Mouse (Mus musculus): ENCODE results near the gene Sp6. TPM values are rescaled to one million over a fixed set of nuclear protein-coding genes. Genes with fewer than 3 reads are reported as not detected.

Gene Sp6
- polyA plus RNA-seq, 1 experiment from 2014 or later: 22.0 TPM

DNA sequence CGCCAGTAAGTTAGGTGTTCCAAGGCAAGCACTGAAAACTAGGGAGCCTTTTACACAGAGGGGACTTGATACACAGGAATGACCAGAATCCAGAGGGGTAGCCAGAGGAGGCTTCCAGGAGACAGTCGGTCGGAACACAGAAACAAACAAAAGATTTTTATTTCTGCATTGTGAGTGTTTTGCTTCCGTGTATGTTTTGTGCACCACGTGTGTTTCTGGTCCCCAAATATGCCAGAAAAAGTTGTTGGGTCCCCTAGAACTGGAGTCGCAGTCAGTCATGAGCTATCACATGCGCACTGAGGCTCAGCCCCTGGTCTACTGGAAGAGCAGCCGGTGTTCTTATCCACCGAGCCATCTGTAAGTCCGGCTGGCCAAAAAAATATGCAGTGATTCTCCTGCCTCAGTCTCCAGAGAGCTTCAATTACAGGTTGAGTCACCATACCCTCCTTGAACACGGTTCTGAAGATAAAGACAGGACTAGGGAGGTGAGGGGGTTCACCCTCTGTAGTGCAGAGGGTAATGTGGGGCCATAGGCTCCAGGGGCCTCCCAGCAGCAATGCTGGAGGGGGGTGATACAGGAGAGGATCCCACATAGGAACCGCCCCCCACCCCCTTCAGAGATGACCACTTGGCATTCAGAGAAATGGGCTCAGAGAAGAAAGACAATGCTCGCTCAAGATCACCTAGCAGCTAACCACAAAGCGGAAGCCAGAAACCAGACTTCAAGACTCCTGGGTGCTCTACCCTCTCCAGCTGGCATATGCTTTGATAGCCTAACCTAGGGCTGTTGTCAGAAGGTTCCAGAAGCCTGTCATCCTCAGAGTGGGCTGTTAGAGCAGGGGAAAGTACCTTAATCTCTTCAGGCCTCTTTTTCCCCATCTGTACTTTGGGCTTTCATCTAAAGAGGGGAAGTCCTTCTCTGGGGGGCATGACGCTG is 17.1 kb upstream of the Sp6 start:
- no peaks in the 10 kb centered on the region for H3K27me3 ChIP-seq (ENCODE audit: control insufficient read depth, insufficient read depth, low read length)
- H3K4me1 ChIP-seq (replicated peaks; ENCODE audit: control insufficient read depth, insufficient read depth): no peaks in the 10 kb centered on the region
- no peak for TF ChIP-seq CTCF (IDR thresholded peaks at IDR 0.05; ENCODE audit: low read depth)
- TF ChIP-seq EP300 (optimal IDR thresholded peaks at IDR 0.05): no peak
- no peaks in the 10 kb centered on the region for H3K36me3 ChIP-seq (ENCODE audit: control insufficient read depth, insufficient read depth, low read length)
- H3K4me3 ChIP-seq (ENCODE audit: low read depth, low read length): no peak overlapping the region
- no peak overlapping the region for H3K27ac ChIP-seq (replicated peaks)
- DNase-seq (ENCODE audit: low spot score) (no peak), ATAC-seq (ENCODE audit: low FRiP score, low TSS enrichment) (no peak)
- H3K4me2 ChIP-seq (replicated peaks; ENCODE audit: low read depth): no peak overlapping the region
- no peak overlapping the region for H3K9ac ChIP-seq (ENCODE audit: low read length)
- WGBS: 80% methylated on average over 15 of the region's 15 CpGs
- H3K9me3 ChIP-seq (ENCODE audit: control insufficient read depth, low read length): no peaks in the 10 kb centered on the region

DNA sequence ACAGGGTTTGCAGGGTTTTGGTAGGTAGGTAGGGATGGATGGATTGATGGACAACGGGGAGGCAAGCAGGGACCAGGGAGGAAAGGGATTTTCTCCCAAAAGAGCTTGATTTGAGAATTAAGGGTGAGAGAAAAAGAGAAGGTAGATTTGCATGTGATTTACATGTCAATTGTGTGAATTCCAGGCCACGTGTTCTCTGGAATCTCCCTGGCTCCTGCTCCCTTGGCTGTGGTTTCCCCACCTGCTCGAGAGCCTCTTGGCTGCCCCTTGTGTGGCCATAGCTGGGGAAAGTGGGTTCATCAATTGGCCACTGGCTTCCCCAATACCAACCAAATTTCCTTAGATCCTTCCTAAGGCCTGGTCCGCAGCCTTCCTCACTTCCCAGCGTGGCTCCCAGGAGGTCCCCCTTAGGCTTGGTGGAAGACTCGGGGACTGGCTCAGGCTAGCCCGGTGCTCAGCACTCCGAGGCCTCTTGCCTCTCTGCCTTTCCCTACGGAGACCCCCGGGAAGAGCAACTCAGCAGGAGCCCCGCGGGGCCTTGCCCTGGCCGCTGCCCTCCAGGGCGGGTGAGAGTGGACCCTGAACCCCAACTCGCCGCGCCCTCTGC is 16.3 kb upstream of the Sp6 start:
- Histone ChIP-seq H3K4me3 (ENCODE audit: low read depth, low read length) (peak overlapping the region; percentile 28; the same call in 1 of the 2 replicates), H3K27ac (replicated peaks) (0 out of 2 replicates have a peak overlapping the region, but pooled peaks have one; percentile 24), H3K4me2 (replicated peaks; ENCODE audit: low read depth) (peak overlapping the region; percentile 57), H3K36me3 (ENCODE audit: control insufficient read depth, insufficient read depth, low read length) (no peaks in the 10 kb centered on the region), H3K4me1 (replicated peaks; ENCODE audit: control insufficient read depth, insufficient read depth) (no peaks in the 10 kb centered on the region), H3K9ac (ENCODE audit: low read length) (peak overlapping the region; percentile 65), H3K9me3 (ENCODE audit: control insufficient read depth, low read length) (no peaks in the 10 kb centered on the region), H3K27me3 (ENCODE audit: control insufficient read depth, insufficient read depth, low read length) (no peaks in the 10 kb centered on the region)
- no peak for TF ChIP-seq CTCF (IDR thresholded peaks at IDR 0.05; ENCODE audit: low read depth)
- no peak for TF ChIP-seq EP300 (optimal IDR thresholded peaks at IDR 0.05)
- WGBS: 28% methylated on average over 14 of the region's 17 CpGs
- ATAC-seq (ENCODE audit: low FRiP score, low TSS enrichment): peak; percentile 11
- DNase-seq (ENCODE audit: low spot score): no peak

DNA sequence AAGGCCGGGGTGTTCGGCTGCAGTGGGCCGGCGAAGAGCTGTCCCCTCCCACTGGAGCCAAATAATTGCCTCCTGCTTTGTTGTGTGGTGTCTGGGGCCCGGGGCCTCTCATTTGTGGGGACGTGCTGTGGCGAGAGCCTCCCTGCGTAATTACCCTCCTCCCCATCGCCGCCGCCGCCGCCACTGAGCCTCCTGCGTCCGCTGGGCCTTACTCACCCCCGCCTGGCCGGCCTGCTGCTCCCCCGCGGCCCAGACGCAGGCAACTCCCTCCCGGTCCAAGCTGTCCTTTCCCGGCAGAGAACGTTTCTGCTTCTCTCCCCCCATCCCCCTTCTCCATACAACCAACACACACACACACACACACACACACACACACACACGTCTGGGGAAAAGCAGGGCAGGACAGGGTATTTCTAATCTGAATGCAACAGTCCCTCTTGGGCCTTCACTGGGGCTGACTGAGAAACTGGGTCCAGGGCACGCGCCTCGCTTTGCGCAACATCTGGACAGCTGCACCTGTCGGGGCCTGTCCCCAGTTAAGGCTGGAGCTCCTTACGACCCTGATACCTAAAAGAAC is 15.7 kb upstream of the Sp6 start:
- no peak for TF ChIP-seq CTCF (IDR thresholded peaks at IDR 0.05; ENCODE audit: low read depth)
- no peak for TF ChIP-seq EP300 (optimal IDR thresholded peaks at IDR 0.05)
- H3K36me3 ChIP-seq (ENCODE audit: control insufficient read depth, insufficient read depth, low read length): no peaks in the 10 kb centered on the region
- H3K4me3 ChIP-seq (ENCODE audit: low read depth, low read length): peak overlapping the region; percentile 28
- peak overlapping the region; percentile 57 for H3K4me2 ChIP-seq (replicated peaks; ENCODE audit: low read depth)
- no peaks in the 10 kb centered on the region for H3K4me1 ChIP-seq (replicated peaks; ENCODE audit: control insufficient read depth, insufficient read depth)
- 0 out of 2 replicates have a peak overlapping the region, but pooled peaks have one; percentile 24 for H3K27ac ChIP-seq (replicated peaks)
- H3K9me3 ChIP-seq (ENCODE audit: control insufficient read depth, low read length): no peaks in the 10 kb centered on the region
- peak; percentile 28 for ATAC-seq (ENCODE audit: low FRiP score, low TSS enrichment)
- WGBS: 15% methylated on average over 25 of the region's 30 CpGs
- peak overlapping the region; percentile 65 for H3K9ac ChIP-seq (ENCODE audit: low read length)
- no peaks in the 10 kb centered on the region for H3K27me3 ChIP-seq (ENCODE audit: control insufficient read depth, insufficient read depth, low read length)
- peak; percentile 54 for DNase-seq (ENCODE audit: low spot score)

GRCm38 (mm10) chr11:97003170-97003569 is 10.0 kb upstream of the Sp6 start:
- Histone ChIP-seq H3K9me3 (ENCODE audit: control insufficient read depth, low read length) (no peaks in the 10 kb centered on the region), H3K27me3 (ENCODE audit: control insufficient read depth, insufficient read depth, low read length) (no peaks in the 10 kb centered on the region), H3K4me3 (ENCODE audit: low read depth, low read length) (no peak overlapping the region), H3K27ac (replicated peaks) (no peak overlapping the region), H3K36me3 (ENCODE audit: control insufficient read depth, insufficient read depth, low read length) (no peaks in the 10 kb centered on the region), H3K4me1 (replicated peaks; ENCODE audit: control insufficient read depth, insufficient read depth) (no peaks in the 10 kb centered on the region), H3K9ac (ENCODE audit: low read length) (no peak overlapping the region), H3K4me2 (replicated peaks; ENCODE audit: low read depth) (no peak overlapping the region)
- TF ChIP-seq CTCF (IDR thresholded peaks at IDR 0.05; ENCODE audit: low read depth) (no peak), EP300 (optimal IDR thresholded peaks at IDR 0.05) (no peak)
- WGBS: 29% methylated on average over 5 of the region's 5 CpGs
- DNase-seq (ENCODE audit: low spot score) (no peak), ATAC-seq (ENCODE audit: low FRiP score, low TSS enrichment) (no peak)

GRCm38 (mm10) chr11:97007093-97007794 is 6.0 kb upstream of the Sp6 start:
- H3K9ac ChIP-seq (ENCODE audit: low read length): no peak overlapping the region
- H3K27me3 ChIP-seq (ENCODE audit: control insufficient read depth, insufficient read depth, low read length): no peaks in the 10 kb centered on the region
- no peak for DNase-seq (ENCODE audit: low spot score)
- ATAC-seq (ENCODE audit: low FRiP score, low TSS enrichment): no peak
- H3K4me2 ChIP-seq (replicated peaks; ENCODE audit: low read depth): no peak overlapping the region
- no peaks in the 10 kb centered on the region for H3K9me3 ChIP-seq (ENCODE audit: control insufficient read depth, low read length)
- 54% methylated on average over 9 of the region's 9 CpGs for WGBS
- H3K36me3 ChIP-seq (ENCODE audit: control insufficient read depth, insufficient read depth, low read length): no peaks in the 10 kb centered on the region
- H3K27ac ChIP-seq (replicated peaks): no peak overlapping the region
- H3K4me1 ChIP-seq (replicated peaks; ENCODE audit: control insufficient read depth, insufficient read depth): no peaks in the 10 kb centered on the region
- no peak overlapping the region for H3K4me3 ChIP-seq (ENCODE audit: low read depth, low read length)
- TF ChIP-seq EP300 (optimal IDR thresholded peaks at IDR 0.05) (no peak), CTCF (IDR thresholded peaks at IDR 0.05; ENCODE audit: low read depth) (no peak)
